Mouse (Mus musculus) cerebellum, adult 18-20 months (tissue): Measurements from ENCODE around the gene Lrrc17.
"Not testable (repeated sequence)": the region's sequence is repeated elsewhere in the genome, so short reads cannot be mapped to it uniquely, and the experiment has no call there.

ENCODE experiments used
- DNase-seq, 2 experiments: peaks; one replicate each; pipeline ENCODE4 v3.0.0; 2021

The Lrrc17 gene

GRCm38 (mm10) chr5:21610996-21611395, 67.6 kb downstream of the Lrrc17 start:
- DNase-seq = no peak

- DNase-seq = not testable (repeated sequence)
Measured at GRCm38 (mm10) chr5:21614299-21614698, 70.9 kb downstream of the Lrrc17 start.

- DNase-seq = no peak
Measured at GRCm38 (mm10) chr5:21616450-21617009, 73.2 kb downstream of the Lrrc17 start.
